Mouse (Mus musculus): ENCODE results near the gene Hes5. TPM values are rescaled to one million over a fixed set of nuclear protein-coding genes. Genes with fewer than 3 reads are reported as not detected.
A peak's percentile ranks its signal among the peaks of the same experiment; 100 is the strongest.

The Hes5 gene
- polyA plus RNA-seq (2014; fragmentation: Nextera tagmentation; extraction: Ambion mirVana) = 111 and 123 TPM in 2 replicates

GRCm38 (mm10) chr4:154960690-154961225, at the start of gene Hes5:
Gene Hes5 (plus strand): TSS chr4:154960923.
- ATAC-seq (ENCODE audit: low FRiP score, low TSS enrichment) = peak; percentile 72

GRCm38 (mm10) chr4:154911644-154912043, 49.1 kb upstream of the Hes5 start:
- no peak overlapping the region for H3K27ac ChIP-seq (replicated peaks; ENCODE audit: low read depth, low read length)
- H3K9me3 ChIP-seq (ENCODE audit: control insufficient read depth, low read length) = no peaks in the 10 kb centered on the region
- H3K27me3 ChIP-seq (ENCODE audit: control insufficient read depth, insufficient read depth, low read length) = no peaks in the 10 kb centered on the region
- WGBS = 84% methylated on average over 2 of the region's 2 CpGs
- no peaks in the 10 kb centered on the region for H3K36me3 ChIP-seq (ENCODE audit: control insufficient read depth, insufficient read depth, low read length)
- DNase-seq = no peak
- H3K4me1 ChIP-seq (ENCODE audit: control insufficient read depth, insufficient read depth, low read length) = 0 out of 2 replicates have a peak, but pooled peaks cover 4% of the 10 kb centered on the region
- no peak for ATAC-seq (ENCODE audit: low FRiP score, low TSS enrichment)
- no peak overlapping the region for H3K4me3 ChIP-seq (replicated peaks; ENCODE audit: low read depth, low read length)
- H3K4me2 ChIP-seq (ENCODE audit: low read length) = no peak overlapping the region
- no peak overlapping the region for H3K9ac ChIP-seq (replicated peaks; ENCODE audit: low read length)

More at GRCm38 (mm10) chr4:154960690-154961225, at the start of gene Hes5:
- H3K4me3 ChIP-seq (replicated peaks; ENCODE audit: low read depth, low read length) = peak within 1 kb of the TSS; percentile 76
- H3K4me2 ChIP-seq (ENCODE audit: low read length) = peak within 1 kb of the TSS; percentile 86
- peak within 1 kb of the TSS; percentile 97 for H3K27ac ChIP-seq (replicated peaks; ENCODE audit: low read depth, low read length)
- under 1% methylated on average over 65 of the region's 65 CpGs for WGBS
- no peaks in the 10 kb centered on the region for H3K36me3 ChIP-seq (ENCODE audit: control insufficient read depth, insufficient read depth, low read length)
- peaks cover 64% of the 10 kb centered on the region for H3K4me1 ChIP-seq (ENCODE audit: control insufficient read depth, insufficient read depth, low read length)
- DNase-seq = peak; percentile 90
- H3K27me3 ChIP-seq (ENCODE audit: control insufficient read depth, insufficient read depth, low read length) = peaks cover 7% of the 10 kb centered on the region; the same call in 1 of the 2 replicates
- no peaks in the 10 kb centered on the region for H3K9me3 ChIP-seq (ENCODE audit: control insufficient read depth, low read length)
- peak within 1 kb of the TSS; percentile 84 for H3K9ac ChIP-seq (replicated peaks; ENCODE audit: low read length)

- H3K4me1 ChIP-seq (ENCODE audit: control insufficient read depth, insufficient read depth, low read length) = no peaks in the 10 kb centered on the region
- H3K4me2 ChIP-seq (ENCODE audit: low read length) = no peak overlapping the region
- ATAC-seq (ENCODE audit: low FRiP score, low TSS enrichment) (no peak), DNase-seq (no peak)
- H3K27me3 ChIP-seq (ENCODE audit: control insufficient read depth, insufficient read depth, low read length) = no peaks in the 10 kb centered on the region
- no peak overlapping the region for H3K9ac ChIP-seq (replicated peaks; ENCODE audit: low read length)
- H3K4me3 ChIP-seq (replicated peaks; ENCODE audit: low read depth, low read length) = no peak overlapping the region
- no peaks in the 10 kb centered on the region for H3K36me3 ChIP-seq (ENCODE audit: control insufficient read depth, insufficient read depth, low read length)
- 95% methylated on average over 3 of the region's 3 CpGs for WGBS
- no peak overlapping the region for H3K27ac ChIP-seq (replicated peaks; ENCODE audit: low read depth, low read length)
- no peaks in the 10 kb centered on the region for H3K9me3 ChIP-seq (ENCODE audit: control insufficient read depth, low read length)
Measured at GRCm38 (mm10) chr4:154913845-154914244, 46.9 kb upstream of the Hes5 start.

GRCm38 (mm10) chr4:154914252-154914651, 46.5 kb upstream of the Hes5 start:
- Histone ChIP-seq H3K27me3 (ENCODE audit: control insufficient read depth, insufficient read depth, low read length) (no peaks in the 10 kb centered on the region), H3K27ac (replicated peaks; ENCODE audit: low read depth, low read length) (no peak overlapping the region), H3K9me3 (ENCODE audit: control insufficient read depth, low read length) (no peaks in the 10 kb centered on the region), H3K4me3 (replicated peaks; ENCODE audit: low read depth, low read length) (no peak overlapping the region), H3K36me3 (ENCODE audit: control insufficient read depth, insufficient read depth, low read length) (no peaks in the 10 kb centered on the region), H3K9ac (replicated peaks; ENCODE audit: low read length) (no peak overlapping the region), H3K4me2 (ENCODE audit: low read length) (no peak overlapping the region), H3K4me1 (ENCODE audit: control insufficient read depth, insufficient read depth, low read length) (no peaks in the 10 kb centered on the region)
- no peak for ATAC-seq (ENCODE audit: low FRiP score, low TSS enrichment)
- 95% methylated on average over 4 of the region's 4 CpGs for WGBS
- DNase-seq = no peak

GRCm38 (mm10) chr4:154914707-154915106, 46.0 kb upstream of the Hes5 start:
- H3K27ac ChIP-seq (replicated peaks; ENCODE audit: low read depth, low read length) = no peak overlapping the region
- H3K36me3 ChIP-seq (ENCODE audit: control insufficient read depth, insufficient read depth, low read length) = no peaks in the 10 kb centered on the region
- no peaks in the 10 kb centered on the region for H3K9me3 ChIP-seq (ENCODE audit: control insufficient read depth, low read length)
- no peaks in the 10 kb centered on the region for H3K4me1 ChIP-seq (ENCODE audit: control insufficient read depth, insufficient read depth, low read length)
- no peak overlapping the region for H3K9ac ChIP-seq (replicated peaks; ENCODE audit: low read length)
- H3K4me3 ChIP-seq (replicated peaks; ENCODE audit: low read depth, low read length) = no peak overlapping the region
- no peak for ATAC-seq (ENCODE audit: low FRiP score, low TSS enrichment)
- DNase-seq = no peak
- 82% methylated on average over 3 of the region's 3 CpGs for WGBS
- H3K4me2 ChIP-seq (ENCODE audit: low read length) = no peak overlapping the region
- H3K27me3 ChIP-seq (ENCODE audit: control insufficient read depth, insufficient read depth, low read length) = no peaks in the 10 kb centered on the region

GRCm38 (mm10) chr4:154915286-154915685, 45.4 kb upstream of the Hes5 start:
- Histone ChIP-seq H3K9ac (replicated peaks; ENCODE audit: low read length) (no peak overlapping the region), H3K36me3 (ENCODE audit: control insufficient read depth, insufficient read depth, low read length) (no peaks in the 10 kb centered on the region), H3K9me3 (ENCODE audit: control insufficient read depth, low read length) (no peaks in the 10 kb centered on the region), H3K4me1 (ENCODE audit: control insufficient read depth, insufficient read depth, low read length) (no peaks in the 10 kb centered on the region), H3K27me3 (ENCODE audit: control insufficient read depth, insufficient read depth, low read length) (no peaks in the 10 kb centered on the region), H3K4me2 (ENCODE audit: low read length) (no peak overlapping the region), H3K27ac (replicated peaks; ENCODE audit: low read depth, low read length) (no peak overlapping the region), H3K4me3 (replicated peaks; ENCODE audit: low read depth, low read length) (no peak overlapping the region)
- ATAC-seq (ENCODE audit: low FRiP score, low TSS enrichment) (no peak), DNase-seq (no peak)
- WGBS = 84% methylated on average over 10 of the region's 10 CpGs

GRCm38 (mm10) chr4:154916662-154917061, 44.1 kb upstream of the Hes5 start:
- ATAC-seq (ENCODE audit: low FRiP score, low TSS enrichment) = no peak
- H3K4me2 ChIP-seq (ENCODE audit: low read length) = no peak overlapping the region
- no peak overlapping the region for H3K4me3 ChIP-seq (replicated peaks; ENCODE audit: low read depth, low read length)
- H3K36me3 ChIP-seq (ENCODE audit: control insufficient read depth, insufficient read depth, low read length) = no peaks in the 10 kb centered on the region
- H3K9ac ChIP-seq (replicated peaks; ENCODE audit: low read length) = no peak overlapping the region
- H3K27me3 ChIP-seq (ENCODE audit: control insufficient read depth, insufficient read depth, low read length) = no peaks in the 10 kb centered on the region
- no peak overlapping the region for H3K27ac ChIP-seq (replicated peaks; ENCODE audit: low read depth, low read length)
- H3K4me1 ChIP-seq (ENCODE audit: control insufficient read depth, insufficient read depth, low read length) = no peaks in the 10 kb centered on the region
- WGBS = 89% methylated on average over 4 of the region's 4 CpGs
- no peaks in the 10 kb centered on the region for H3K9me3 ChIP-seq (ENCODE audit: control insufficient read depth, low read length)
- DNase-seq = no peak

- Histone ChIP-seq H3K36me3 (ENCODE audit: control insufficient read depth, insufficient read depth, low read length) (no peaks in the 10 kb centered on the region), H3K9ac (replicated peaks; ENCODE audit: low read length) (no peak overlapping the region), H3K27me3 (ENCODE audit: control insufficient read depth, insufficient read depth, low read length) (no peaks in the 10 kb centered on the region), H3K9me3 (ENCODE audit: control insufficient read depth, low read length) (no peaks in the 10 kb centered on the region), H3K27ac (replicated peaks; ENCODE audit: low read depth, low read length) (no peak overlapping the region), H3K4me1 (ENCODE audit: control insufficient read depth, insufficient read depth, low read length) (no peaks in the 10 kb centered on the region), H3K4me3 (replicated peaks; ENCODE audit: low read depth, low read length) (no peak overlapping the region), H3K4me2 (ENCODE audit: low read length) (no peak overlapping the region)
- DNase-seq (no peak), ATAC-seq (ENCODE audit: low FRiP score, low TSS enrichment) (no peak)
- 86% methylated on average over 4 of the region's 4 CpGs for WGBS
Measured at GRCm38 (mm10) chr4:154922291-154922690, 38.4 kb upstream of the Hes5 start.

- Histone ChIP-seq H3K9ac (replicated peaks; ENCODE audit: low read length) (no peak overlapping the region), H3K9me3 (ENCODE audit: control insufficient read depth, low read length) (no peaks in the 10 kb centered on the region), H3K4me1 (ENCODE audit: control insufficient read depth, insufficient read depth, low read length) (no peaks in the 10 kb centered on the region), H3K27ac (replicated peaks; ENCODE audit: low read depth, low read length) (no peak overlapping the region), H3K4me2 (ENCODE audit: low read length) (no peak overlapping the region), H3K36me3 (ENCODE audit: control insufficient read depth, insufficient read depth, low read length) (no peaks in the 10 kb centered on the region), H3K4me3 (replicated peaks; ENCODE audit: low read depth, low read length) (no peak overlapping the region), H3K27me3 (ENCODE audit: control insufficient read depth, insufficient read depth, low read length) (no peaks in the 10 kb centered on the region)
- ATAC-seq (ENCODE audit: low FRiP score, low TSS enrichment) = no peak
- no peak for DNase-seq
- WGBS = 88% methylated on average over 5 of the region's 5 CpGs
Measured at GRCm38 (mm10) chr4:154922931-154923330, 37.8 kb upstream of the Hes5 start.
